In the genomic region with DNA sequence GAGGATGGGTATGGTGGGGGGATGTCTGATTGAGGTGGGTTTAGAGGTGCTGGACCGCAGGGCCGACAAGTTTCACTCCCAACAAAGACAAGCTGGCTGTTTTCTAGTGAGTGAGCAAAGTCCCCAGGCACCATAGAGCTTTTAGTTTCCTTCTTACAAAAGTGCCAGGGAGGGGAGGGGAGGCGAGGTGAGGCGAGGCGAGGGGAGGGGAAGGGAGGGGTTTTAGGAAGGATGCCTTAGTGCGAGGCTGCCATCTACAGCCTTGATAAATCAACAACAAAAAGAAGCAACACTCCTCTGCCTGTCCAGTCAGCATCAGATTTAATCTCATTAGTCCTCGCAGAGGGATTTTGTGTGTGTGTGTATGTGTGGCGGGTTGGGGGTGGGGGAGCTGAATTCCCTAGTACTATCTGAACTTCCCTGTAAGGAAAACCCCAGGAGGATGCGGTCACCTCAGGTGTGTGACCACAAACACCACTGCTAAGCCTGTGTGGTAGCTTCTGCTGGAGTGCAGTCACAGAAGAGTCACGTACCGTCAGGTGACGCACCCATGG, we compare ENCODE assay signal across 8 mouse cellular contexts.
DNase-seq lines count a peak whose midpoint lies in the region; ATAC-seq and TF ChIP-seq lines count a peak whose summit lies in the region.

No protein-coding gene starts in this region.

- intact Hi-C loops in heart, postnatal 25 days (cut with DNase I) = no loop called here

- H3K27ac ChIP-seq in heart, embryonic 16.5 days (ENCODE audit: low read length) = no peak overlapping the region
- peak overlapping the region; percentile 45; the same call in 1 of the 2 replicates for H3K27ac ChIP-seq in limb, embryonic 12.5 days
- H3K27ac ChIP-seq in midbrain, embryonic 15.5 days = no peak overlapping the region

- WGBS in heart, embryonic 16.5 days = 12% methylated on average over 12 of the region's 12 CpGs
- 12% methylated on average over 12 of the region's 12 CpGs for WGBS in limb, embryonic 12.5 days
- WGBS in midbrain, embryonic 15.5 days = 12% methylated on average over 12 of the region's 12 CpGs

- ATAC-seq in heart, embryonic 16.5 days (replicated peaks; ENCODE audit: extremely low read depth, insufficient read depth, low FRiP score) = no peak
- peak; percentile 31; the same call in 1 of the 2 replicates for ATAC-seq in limb, embryonic 12.5 days (ENCODE audit: insufficient number of reproducible peaks, insufficient read depth, low FRiP score, low TSS enrichment, low read depth)
- no peak for ATAC-seq in midbrain, embryonic 15.5 days (replicated peaks)
- no peak for ATAC-seq in inflammation-experienced regulatory T-cells, adult 6 months

- TF ChIP-seq POLR2A in brain, embryonic 14.5 days (IDR thresholded peaks at IDR 0.05; ENCODE audit: borderline replicate concordance, extremely low read depth, insufficient read depth, insufficient read length, poor library complexity, severe bottlenecking) = no peak

- H3K36me3 ChIP-seq in heart, embryonic 16.5 days (ENCODE audit: control insufficient read depth, insufficient read depth) = no peaks in the 10 kb centered on the region
- H3K36me3 ChIP-seq in limb, embryonic 12.5 days = no peaks in the 10 kb centered on the region
- H3K36me3 ChIP-seq in midbrain, embryonic 15.5 days (replicated peaks) = no peaks in the 10 kb centered on the region

- H3K9me3 ChIP-seq in heart, embryonic 16.5 days (replicated peaks; ENCODE audit: control insufficient read depth, low read length) = no peaks in the 10 kb centered on the region
- no peaks in the 10 kb centered on the region for H3K9me3 ChIP-seq in limb, embryonic 12.5 days
- H3K9me3 ChIP-seq in midbrain, embryonic 15.5 days = no peaks in the 10 kb centered on the region

- TF ChIP-seq CTCF in brain, embryonic 14.5 days (IDR thresholded peaks at IDR 0.05; ENCODE audit: borderline replicate concordance, extremely low read depth, insufficient read depth, insufficient read length) = peak; percentile 17; the same call in 1 of the 2 replicates

- peak overlapping the region; percentile 36; the same call in 1 of the 2 replicates for H3K9ac ChIP-seq in heart, embryonic 16.5 days (ENCODE audit: low read length)
- peak overlapping the region; percentile 48; the same call in 1 of the 2 replicates for H3K9ac ChIP-seq in limb, embryonic 12.5 days (replicated peaks)
- H3K9ac ChIP-seq in midbrain, embryonic 15.5 days = no peak overlapping the region

- H3K4me1 ChIP-seq in heart, embryonic 16.5 days (ENCODE audit: control insufficient read depth, insufficient read depth, low read length) = peaks cover 2% of the 10 kb centered on the region; the same call in 1 of the 2 replicates
- H3K4me1 ChIP-seq in limb, embryonic 12.5 days (replicated peaks) = peaks cover 25% of the 10 kb centered on the region
- peaks cover 14% of the 10 kb centered on the region for H3K4me1 ChIP-seq in midbrain, embryonic 15.5 days

- peak overlapping the region; percentile 45 for H3K4me3 ChIP-seq in heart, embryonic 16.5 days (ENCODE audit: low read length)
- peak overlapping the region; percentile 31 for H3K4me3 ChIP-seq in limb, embryonic 12.5 days (replicated peaks)
- H3K4me3 ChIP-seq in midbrain, embryonic 15.5 days = peak overlapping the region; percentile 21

- DNase-seq in heart, adult 11 months = peak; percentile 77
- no peak for DNase-seq in heart, postnatal 25 days (ENCODE audit: low spot score)
- peak; percentile 66 for DNase-seq in brain, embryonic 14.5 days (ENCODE audit: low read depth)
- no peak for DNase-seq in urinary bladder, adult 18-20 months (ENCODE audit: low spot score in 2 of 2)

- H3K27me3 ChIP-seq in heart, embryonic 16.5 days (ENCODE audit: control insufficient read depth, insufficient read depth, low read length) = peaks cover 8% of the 10 kb centered on the region
- H3K27me3 ChIP-seq in limb, embryonic 12.5 days = no peaks in the 10 kb centered on the region; the same call in none of the 2 replicates
- H3K27me3 ChIP-seq in midbrain, embryonic 15.5 days (replicated peaks) = no peaks in the 10 kb centered on the region

- peak overlapping the region; percentile 69 for H3K4me2 ChIP-seq in heart, embryonic 16.5 days (ENCODE audit: low read depth, low read length)
- H3K4me2 ChIP-seq in limb, embryonic 12.5 days = peak overlapping the region; percentile 60
- peak overlapping the region; percentile 46 for H3K4me2 ChIP-seq in midbrain, embryonic 15.5 days

Comparison
In these comparisons a context has a peak if more than half of its experiments do, and no peak if none do; other contexts are left out.
1. DNase-seq: peak in heart, adult 11 months (single experiment) and brain, embryonic 14.5 days (single experiment); none in heart, postnatal 25 days (single experiment) and urinary bladder, adult 18-20 months (0 of 2).
2. Peak in every context shown above with its lines, with median percentiles within 50 percentile points of each other: H3K4me2 ChIP-seq and H3K4me3 ChIP-seq.